Mouse (Mus musculus) CH12.LX (cell line): ENCODE data around the gene Myocd. TPM values are rescaled to one million over a fixed set of nuclear protein-coding genes. Genes with fewer than 3 reads are reported as not detected.

Experiments
- DNase-seq: peaks from one replicate; pipeline ENCODE4 v3.0.0-alpha.2; 2013; ENCODE audit errors: extremely low read depth
- H3K27ac ChIP-seq: 2 replicates; pipeline ENCODE4 v1.5.1; 2012; ENCODE audit warnings: low read depth, mild to moderate bottlenecking, control low read depth, moderate library complexity; ENCODE audit not compliant: insufficient read depth
- H3K27me3 ChIP-seq: replicated peaks from 2 replicates; pipeline ENCODE3; 2012; ENCODE audit warnings: inconsistent platforms
- H3K36me3 ChIP-seq, 2 experiments: replicated peaks in 1 of 2; 2 replicates each; pipeline versions ENCODE3 to v1.6.1; 2012; ENCODE audit warnings: inconsistent platforms in 1 of 2, low read length in 1 of 2, mild to moderate bottlenecking in 1 of 2, mixed read lengths in 1 of 2, moderate library complexity in 1 of 2; ENCODE audit not compliant: control insufficient read depth in 1 of 2, insufficient read depth in 1 of 2
- H3K4me1 ChIP-seq, 2 experiments: 2 replicates each; pipeline ENCODE4 v1.6.1; 2012; ENCODE audit warnings: inconsistent platforms in 1 of 2, moderate library complexity in 1 of 2; ENCODE audit not compliant: insufficient read depth in 2 of 2, control insufficient read depth in 1 of 2
- H3K4me2 ChIP-seq: 2 replicates; pipeline ENCODE4 v1.6.1; 2012; ENCODE audit warnings: low read depth, mild to moderate bottlenecking, control low read depth; ENCODE audit not compliant: poor library complexity, insufficient read depth, severe bottlenecking
- H3K4me3 ChIP-seq, 3 experiments: fragments of 150-350 bp in 1 of 3; sonication (generic) in 1 of 3; replicated peaks in 1 of 3; 2 replicates each; pipeline versions ENCODE3 to v1.5.1; 2011 to 2012; ENCODE audit warnings: low read depth in 2 of 3, low read length in 2 of 3, mild to moderate bottlenecking in 2 of 3, moderate library complexity in 2 of 3, control low read depth in 1 of 3, improper control_type of control experiment in 1 of 3, inconsistent platforms in 1 of 3, mixed read lengths in 1 of 3; ENCODE audit not compliant: poor library complexity in 1 of 3
- H3K79me2 ChIP-seq: replicated peaks from 2 replicates; pipeline ENCODE4 v1.6.1; 2012; ENCODE audit warnings: mild to moderate bottlenecking, moderate library complexity; ENCODE audit not compliant: control insufficient read depth, poor library complexity, insufficient read depth, severe bottlenecking; ENCODE audit errors: extremely low read depth
- H3K9ac ChIP-seq: 2 replicates; pipeline ENCODE4 v1.6.1; 2012; ENCODE audit warnings: low read depth, mild to moderate bottlenecking, control low read depth, moderate library complexity; ENCODE audit not compliant: insufficient read depth
- H3K9me3 ChIP-seq: replicated peaks from 2 replicates; pipeline ENCODE3; 2012; ENCODE audit warnings: low read length, inconsistent platforms, mixed read lengths
- BHLHE40 ChIP-seq: IDR thresholded peaks from 2 replicates; pipeline ENCODE4 v1.6.1; 2011; ENCODE audit warnings: mild to moderate bottlenecking, low read depth, low read length, improper control_type of control experiment
- CHD1 ChIP-seq: IDR thresholded peaks from 2 replicates; pipeline ENCODE4 v1.6.1; 2012; ENCODE audit warnings: low read depth, low read length, improper control_type of control experiment, inconsistent platforms
- ELF1 ChIP-seq: IDR thresholded peaks from 2 replicates; pipeline ENCODE4 v1.6.1; 2014; ENCODE audit warnings: low read depth, mild to moderate bottlenecking, inconsistent platforms, low read length, improper control_type of control experiment
- EP300 ChIP-seq: IDR thresholded peaks from 2 replicates; pipeline ENCODE4 v1.6.1; 2011; ENCODE audit warnings: low read length, improper control_type of control experiment
- ETS1 ChIP-seq: conservative IDR thresholded peaks from 2 replicates; pipeline ENCODE4 v1.6.1; 2012; ENCODE audit warnings: low read depth, mild to moderate bottlenecking, inconsistent platforms, low read length, improper control_type of control experiment, moderate library complexity
- IRF4 ChIP-seq: IDR thresholded peaks from 2 replicates; pipeline ENCODE4 v1.6.1; 2014; ENCODE audit warnings: low read depth, mild to moderate bottlenecking, inconsistent platforms, low read length, improper control_type of control experiment
- MAFK ChIP-seq: IDR thresholded peaks from 2 replicates; pipeline ENCODE4 v1.6.1; 2011; ENCODE audit warnings: low read length, improper control_type of control experiment; ENCODE audit not compliant: insufficient replicate concordance
- MAX ChIP-seq: IDR thresholded peaks from 2 replicates; pipeline ENCODE4 v1.6.1; 2011; ENCODE audit warnings: low read length, improper control_type of control experiment
- MEF2A ChIP-seq: IDR thresholded peaks from 2 replicates; pipeline ENCODE4 v1.6.1; 2014; ENCODE audit warnings: low read depth, mild to moderate bottlenecking, inconsistent platforms, low read length, improper control_type of control experiment, borderline replicate concordance
- NELFE ChIP-seq: IDR thresholded peaks from 2 replicates; pipeline ENCODE4 v1.6.1; 2011; ENCODE audit warnings: low read depth, low read length, improper control_type of control experiment
- NRF1 ChIP-seq: IDR thresholded peaks from 2 replicates; pipeline ENCODE4 v1.6.1; 2014; ENCODE audit warnings: low read depth, mild to moderate bottlenecking, inconsistent platforms, low read length, improper control_type of control experiment, moderate library complexity
- RAD21 ChIP-seq: IDR thresholded peaks from 2 replicates; pipeline ENCODE4 v1.6.1; 2011; ENCODE audit warnings: low read depth, mild to moderate bottlenecking, low read length, improper control_type of control experiment, moderate library complexity
- RCOR1 ChIP-seq: conservative IDR thresholded peaks from 2 replicates; pipeline ENCODE4 v1.6.1; 2012; ENCODE audit warnings: low read depth, mild to moderate bottlenecking, inconsistent platforms, low read length, improper control_type of control experiment
- SIN3A ChIP-seq: IDR thresholded peaks from 2 replicates; pipeline ENCODE4 v1.6.1; 2012; ENCODE audit warnings: low read length, improper control_type of control experiment, inconsistent platforms
- SMC3 ChIP-seq: IDR thresholded peaks from 2 replicates; pipeline ENCODE4 v1.6.1; 2011; ENCODE audit warnings: low read depth, low read length, improper control_type of control experiment
- TBP ChIP-seq: conservative IDR thresholded peaks from 2 replicates; pipeline ENCODE4 v1.6.1; 2011; ENCODE audit warnings: low read depth, low read length, improper control_type of control experiment
- TCF12 ChIP-seq: IDR thresholded peaks from 2 replicates; pipeline ENCODE4 v1.6.1; 2014; ENCODE audit warnings: low read depth, mild to moderate bottlenecking, inconsistent platforms, low read length, improper control_type of control experiment
- UBTF ChIP-seq: IDR thresholded peaks from 2 replicates; pipeline ENCODE4 v1.6.1; 2012; ENCODE audit warnings: low read depth, mild to moderate bottlenecking, inconsistent platforms, low read length, improper control_type of control experiment, moderate library complexity
- USF1 ChIP-seq: IDR thresholded peaks from 2 replicates; pipeline ENCODE4 v1.6.1; 2014; ENCODE audit warnings: low read depth, mild to moderate bottlenecking, inconsistent platforms, low read length, improper control_type of control experiment
- ZC3H11A ChIP-seq: IDR thresholded peaks from 2 replicates; pipeline ENCODE4 v1.6.1; 2012; ENCODE audit warnings: low read depth, mild to moderate bottlenecking, inconsistent platforms, low read length, improper control_type of control experiment
- ZKSCAN1 ChIP-seq: IDR thresholded peaks from 2 replicates; pipeline ENCODE4 v1.6.1; 2012; ENCODE audit warnings: low read depth, inconsistent platforms, low read length, improper control_type of control experiment, borderline replicate concordance
- ZMIZ1 ChIP-seq: IDR thresholded peaks from 2 replicates; pipeline ENCODE4 v1.6.1; 2012; ENCODE audit warnings: low read depth, mild to moderate bottlenecking, inconsistent platforms, low read length, improper control_type of control experiment
- ZNF384 ChIP-seq: IDR thresholded peaks from 2 replicates; pipeline ENCODE4 v1.6.1; 2012; ENCODE audit warnings: low read depth, low read length, improper control_type of control experiment, inconsistent platforms
- dilution Hi-C: fragments of 300-500 bp; cut with MboI; formaldehyde crosslinking; loops from 2 replicates; pipeline ENCODE4 v1.14.3; 2020; ENCODE audit warnings: low sequenced_read_pairs; ENCODE audit not compliant: extremely low pct_unique_long_range_greater_than_20kb, extremely low pct_ligation_motif_present
- in situ Hi-C: fragments of 300-500 bp; cut with MboI; formaldehyde crosslinking; loops from 3 replicates; pipeline ENCODE4 v1.14.3; 2019; ENCODE audit warnings: low sequenced_read_pairs, low pct_ligation_motif_present, low pct_unique_long_range_greater_than_20kb, mixed read lengths
- polyA plus RNA-seq: library from polyadenylated mRNA; unstranded; fragments of >175 nt; gene quantifications from 2 replicates; pipeline ENCODE4 v1.2.1, GENCODE M21; 2012; ENCODE audit warnings: low read depth; ENCODE audit not compliant: insufficient read length
- total RNA-seq, 2 experiments: library from RNA; depleted of rRNA; stranded (reverse); fragments of 300-350 nt in 1 of 2; fragments of >200 nt in 1 of 2; gene quantifications; 2 replicates each; pipeline ENCODE4 v1.2.3; 2012 to 2014

Myocd gene
- total RNA-seq (2012; rRNA removed) (not detected in 2 replicates), total RNA-seq (2014; rRNA removed) (not detected in 2 replicates), polyA plus RNA-seq (not detected in 2 replicates)

GRCm38 (mm10) chr11:65269851-65270473, at the start of gene Myocd:
TSS of gene Myocd (minus strand) at chr11:65269989.
- dilution Hi-C loops = no loop called here
- H3K27ac ChIP-seq = no peak within 1 kb of the TSS
- no peak within 1 kb of the TSS for H3K4me3 ChIP-seq
- peaks cover 4% of the 10 kb centered on the region for H3K9me3 ChIP-seq
- DNase-seq = no peak
- H3K9ac ChIP-seq = no peak within 1 kb of the TSS
- in situ Hi-C loops = no loop called here
- no peaks in the 10 kb centered on the region for H3K79me2 ChIP-seq
- H3K4me2 ChIP-seq = no peak within 1 kb of the TSS
- no peaks in the 10 kb centered on the region for H3K36me3 ChIP-seq
- H3K27me3 ChIP-seq = no peaks in the 10 kb centered on the region
- TF ChIP-seq TCF12 (no peak), SMC3 (no peak), RAD21 (no peak), NELFE (no peak), UBTF (no peak), ZKSCAN1 (no peak), MAFK (no peak)
- TF ChIP-seq, all 38 proteins: peak for 0
- 0 out of 4 replicates have a peak, but pooled peaks cover 0 to 3% of the 10 kb centered on the region in 2 experiments for H3K4me1 ChIP-seq

GRCm38 (mm10) chr11:65303824-65304223, 34.0 kb upstream of the Myocd start:
- dilution Hi-C loops = no loop called here
- H3K27me3 ChIP-seq = no peaks in the 10 kb centered on the region
- no peak overlapping the region for H3K4me3 ChIP-seq
- H3K36me3 ChIP-seq = no peaks in the 10 kb centered on the region
- no peak overlapping the region for H3K4me2 ChIP-seq
- no peak for TF ChIP-seq RAD21
- TF ChIP-seq USF1 = no peak
- TF ChIP-seq SIN3A = no peak
- TF ChIP-seq NELFE = no peak
- TF ChIP-seq ELF1 = no peak
- no peak for TF ChIP-seq ZC3H11A
- no peak for TF ChIP-seq IRF4
- TF ChIP-seq CHD1 = no peak
- no peak for TF ChIP-seq ZMIZ1
- TF ChIP-seq RCOR1 = no peak
- TF ChIP-seq ETS1 = no peak
- TF ChIP-seq NRF1 = no peak
- TF ChIP-seq BHLHE40 = no peak
- no peak for TF ChIP-seq MAX
- TF ChIP-seq EP300 = no peak
- no peak for TF ChIP-seq ZNF384
- TF ChIP-seq TBP = no peak
- TF ChIP-seq MEF2A = no peak
- no peak overlapping the region for H3K9ac ChIP-seq
- peaks cover 0 to 3% of the 10 kb centered on the region in 2 experiments; a peak in 1 of 4 replicates for H3K4me1 ChIP-seq
- no peaks in the 10 kb centered on the region for H3K79me2 ChIP-seq
- DNase-seq = no peak
- H3K9me3 ChIP-seq = no peaks in the 10 kb centered on the region
- no peak overlapping the region for H3K27ac ChIP-seq
- in situ Hi-C loops = no loop called here
